Mouse (Mus musculus) embryonic facial prominence, embryonic 10.5 days (tissue): ENCODE data around the gene Lrp10. TPM values are rescaled to one million over a fixed set of nuclear protein-coding genes. Genes with fewer than 3 reads are reported as not detected.

Experiments
- DNase-seq: peaks from one replicate; pipeline ENCODE4 v3.0.0-alpha.2; 2017; ENCODE audit warnings: low spot score
- H3K27ac ChIP-seq: fragments of 300-500 bp; sonication (generic); replicated peaks from 2 replicates; pipeline ENCODE4 v1.5.1; 2016; ENCODE audit warnings: mild to moderate bottlenecking
- H3K27me3 ChIP-seq: fragments of 300-500 bp; sonication (generic); replicated peaks from 2 replicates; pipeline ENCODE4 v1.6.1; 2016; ENCODE audit warnings: low read depth, mild to moderate bottlenecking; ENCODE audit not compliant: poor library complexity, severe bottlenecking
- H3K36me3 ChIP-seq: fragments of 300-500 bp; sonication (generic); replicated peaks from 2 replicates; pipeline ENCODE4 v1.6.1; 2016; ENCODE audit warnings: mild to moderate bottlenecking, moderate library complexity
- H3K4me1 ChIP-seq: fragments of 300-500 bp; sonication (generic); 2 replicates; pipeline ENCODE4 v1.6.1; 2016
- H3K4me3 ChIP-seq: fragments of 300-500 bp; sonication (generic); 2 replicates; pipeline ENCODE4 v1.5.1; 2016; ENCODE audit warnings: mild to moderate bottlenecking, moderate library complexity
- H3K9me3 ChIP-seq: fragments of 300-500 bp; sonication (generic); 2 replicates; pipeline ENCODE4 v1.6.1; 2016; ENCODE audit warnings: mild to moderate bottlenecking
- WGBS: fragments of 180-500 bp; shearing (Covaris S2); methylation state at CpG from one replicate; pipeline ENCODE4 v1.1.7; 2016; 5-methylcytosine and 5-hydroxymethylcytosine counted together
- polyA plus RNA-seq: library from polyadenylated mRNA; unstranded; fragments of >200 nt; fragmentation: Nextera tagmentation; extraction: Ambion mirVana; gene quantifications from 2 replicates; pipeline ENCODE4 v1.2.1, GENCODE M21; 2016

Gene Lrp10
- polyA plus RNA-seq, 1 experiment from 2014 or later = 23.2 TPM

DNA sequence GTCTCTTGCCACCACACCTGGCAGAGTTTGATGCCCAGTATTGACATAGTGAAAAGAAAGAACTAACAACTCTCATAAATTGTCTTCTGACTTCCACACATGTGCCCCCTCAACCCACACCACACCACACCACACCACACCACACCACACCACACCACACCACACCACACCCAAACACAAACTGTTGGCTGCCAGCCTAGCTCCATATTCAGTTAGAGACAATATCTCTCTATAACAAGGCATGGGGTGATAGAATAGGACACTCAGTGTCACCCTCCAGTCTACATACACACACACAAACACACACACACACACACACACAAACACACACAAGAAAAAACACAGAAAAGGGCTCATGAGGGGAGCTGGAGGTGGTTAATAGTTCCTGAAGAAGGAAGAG, 24.4 kb downstream of the Lrp10 start:
- H3K27me3 ChIP-seq = no peaks in the 10 kb centered on the region
- H3K4me1 ChIP-seq = no peaks in the 10 kb centered on the region
- no peaks in the 10 kb centered on the region for H3K36me3 ChIP-seq
- no peak overlapping the region for H3K4me3 ChIP-seq
- no peaks in the 10 kb centered on the region for H3K9me3 ChIP-seq
- no peak for DNase-seq
- H3K27ac ChIP-seq = no peak overlapping the region

DNA sequence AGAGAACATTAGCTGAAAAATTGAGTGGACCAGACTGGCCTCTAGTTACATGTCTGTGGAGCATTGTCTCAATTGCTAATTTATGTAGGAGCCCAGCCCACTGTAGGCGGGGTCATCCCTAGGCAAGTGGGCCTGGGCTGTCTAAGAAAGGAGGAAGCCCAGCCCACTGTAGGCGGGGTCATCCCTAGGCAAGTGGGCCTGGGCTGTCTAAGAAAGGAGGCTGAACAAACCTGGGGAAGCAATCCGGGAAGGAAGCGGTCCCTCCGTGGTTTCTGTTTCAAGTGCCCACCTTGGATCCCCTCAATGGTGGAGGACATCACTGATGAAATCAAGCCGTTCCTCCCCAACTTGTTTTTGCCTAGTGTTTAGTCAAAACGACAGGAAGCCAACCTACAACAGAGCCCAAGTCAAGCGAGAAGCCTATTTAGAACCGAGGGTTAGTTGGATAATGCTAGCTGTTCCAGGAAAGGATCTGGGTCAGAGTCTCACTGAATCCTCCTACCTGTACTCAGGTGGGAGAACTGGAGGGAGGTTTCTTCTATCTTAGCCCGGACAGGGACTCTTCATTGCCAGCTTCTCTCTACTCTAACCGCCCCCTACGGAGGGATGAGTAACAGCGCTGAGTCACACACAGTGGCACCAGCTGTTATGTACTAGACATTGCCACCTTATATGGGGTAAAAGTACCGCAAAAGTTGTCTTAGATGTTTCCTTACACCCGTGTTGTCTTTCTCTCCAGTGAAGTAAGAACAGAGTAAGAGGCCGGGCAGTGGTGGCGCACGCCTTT, 28.6 kb downstream of the Lrp10 start:
- Histone ChIP-seq H3K4me1 (no peaks in the 10 kb centered on the region), H3K27ac (no peak overlapping the region), H3K27me3 (no peaks in the 10 kb centered on the region), H3K9me3 (no peaks in the 10 kb centered on the region), H3K4me3 (no peak overlapping the region), H3K36me3 (no peaks in the 10 kb centered on the region)
- 66% methylated on average over 18 of the region's 18 CpGs for WGBS
- no peak for DNase-seq

DNA sequence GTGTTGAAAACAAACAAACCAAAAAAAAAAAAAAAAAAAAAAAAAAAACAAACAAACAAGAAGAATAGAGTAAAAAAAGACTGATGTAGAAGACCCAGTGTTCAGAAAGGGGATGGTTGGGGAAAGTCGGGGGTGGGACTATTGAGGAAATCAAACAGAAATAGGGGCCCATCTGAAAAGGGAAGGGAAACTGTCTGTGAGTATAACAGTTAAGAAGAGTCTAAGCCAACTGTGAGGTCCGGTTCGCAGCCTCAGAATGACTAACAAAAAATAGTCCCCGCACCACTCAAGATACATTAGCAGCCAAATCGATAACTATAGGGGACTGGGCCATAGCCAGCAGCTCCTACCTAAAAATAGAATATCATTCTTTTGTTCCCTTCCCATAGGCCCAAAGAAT, 29.3 kb downstream of the Lrp10 start:
- Histone ChIP-seq H3K27me3 (no peaks in the 10 kb centered on the region), H3K4me1 (no peaks in the 10 kb centered on the region), H3K27ac (no peak overlapping the region), H3K9me3 (no peaks in the 10 kb centered on the region), H3K36me3 (no peaks in the 10 kb centered on the region), H3K4me3 (no peak overlapping the region)
- 93% methylated on average over 5 of the region's 5 CpGs for WGBS
- DNase-seq = no peak

DNA sequence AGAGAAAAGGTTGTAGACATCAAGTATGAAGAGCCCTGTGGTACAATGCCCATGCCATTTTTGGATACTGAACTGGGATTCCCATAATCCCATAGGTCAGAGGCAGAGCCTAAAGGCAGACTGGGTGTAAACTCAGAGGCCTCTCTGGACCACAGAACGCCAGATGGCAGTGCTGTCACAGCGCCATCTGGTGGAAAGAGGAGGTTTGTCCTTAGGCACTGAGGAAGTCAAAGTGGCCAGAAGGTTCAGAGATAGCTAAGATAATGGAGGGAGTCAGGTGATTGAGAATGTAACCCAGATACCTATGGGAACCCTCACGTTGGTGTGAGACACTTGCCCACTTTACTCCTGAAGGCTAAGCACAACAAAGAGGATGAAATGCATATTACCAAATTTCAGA, 30.3 kb downstream of the Lrp10 start:
- Histone ChIP-seq H3K4me1 (no peaks in the 10 kb centered on the region), H3K36me3 (no peaks in the 10 kb centered on the region), H3K27me3 (no peaks in the 10 kb centered on the region), H3K4me3 (no peak overlapping the region), H3K9me3 (no peaks in the 10 kb centered on the region), H3K27ac (no peak overlapping the region)
- peak; percentile 65 for DNase-seq
- under 1% methylated on average over 3 of the region's 3 CpGs for WGBS

DNA sequence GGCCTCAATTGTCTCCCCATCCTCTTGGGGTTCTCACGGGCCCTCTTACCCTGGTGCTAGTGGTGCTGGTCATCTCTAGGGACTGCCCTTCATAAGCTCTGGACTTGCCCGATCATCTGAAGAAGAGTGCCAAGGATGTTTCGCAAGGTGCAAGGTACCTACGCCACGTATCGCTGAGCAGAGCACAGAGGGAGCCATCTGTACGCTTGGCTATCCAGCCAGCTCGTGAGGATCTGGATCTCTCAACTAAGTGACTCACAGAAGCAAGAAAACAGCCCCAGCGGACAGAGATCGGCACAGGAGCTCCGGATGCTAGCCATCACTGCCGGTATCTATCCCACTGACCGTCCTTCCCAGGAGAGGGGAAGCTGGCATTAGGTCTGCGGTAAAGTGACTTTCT, 32.8 kb downstream of the Lrp10 start:
- DNase-seq = no peak

DNA sequence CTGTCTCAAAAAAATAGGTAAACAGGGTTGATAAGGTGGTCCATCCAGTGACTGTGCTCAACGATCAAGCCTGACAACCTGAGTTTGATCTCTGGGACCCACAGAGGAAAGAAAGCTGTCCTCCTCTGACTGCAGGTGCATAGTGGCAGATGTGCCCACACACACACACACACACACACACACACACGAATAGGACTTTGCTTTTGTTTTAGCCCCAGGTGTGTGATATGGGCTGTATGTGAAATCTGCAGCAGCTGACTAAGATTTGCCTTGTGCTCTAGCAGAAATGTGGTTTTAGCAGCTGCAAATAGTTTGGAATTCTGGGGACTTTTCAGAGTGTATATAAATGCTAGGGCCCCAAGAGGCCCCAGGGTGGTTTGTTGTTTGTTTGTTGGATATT, 35.4 kb downstream of the Lrp10 start:
- 81% methylated on average over 2 of the region's 2 CpGs for WGBS
- no peak for DNase-seq
- no peaks in the 10 kb centered on the region for H3K4me1 ChIP-seq
- H3K27me3 ChIP-seq = no peaks in the 10 kb centered on the region
- peaks cover 6% of the 10 kb centered on the region; the same call in 1 of the 2 replicates for H3K9me3 ChIP-seq
- no peak overlapping the region for H3K4me3 ChIP-seq
- no peaks in the 10 kb centered on the region for H3K36me3 ChIP-seq
- H3K27ac ChIP-seq = no peak overlapping the region

More for the DNA sequence above, 32.8 kb downstream of the Lrp10 start:
- Histone ChIP-seq H3K36me3 (no peaks in the 10 kb centered on the region), H3K4me1 (no peaks in the 10 kb centered on the region), H3K27ac (no peak overlapping the region), H3K9me3 (0 out of 2 replicates have a peak, but pooled peaks cover 5% of the 10 kb centered on the region), H3K27me3 (no peaks in the 10 kb centered on the region), H3K4me3 (no peak overlapping the region)
- 86% methylated on average over 14 of the region's 14 CpGs for WGBS

DNA sequence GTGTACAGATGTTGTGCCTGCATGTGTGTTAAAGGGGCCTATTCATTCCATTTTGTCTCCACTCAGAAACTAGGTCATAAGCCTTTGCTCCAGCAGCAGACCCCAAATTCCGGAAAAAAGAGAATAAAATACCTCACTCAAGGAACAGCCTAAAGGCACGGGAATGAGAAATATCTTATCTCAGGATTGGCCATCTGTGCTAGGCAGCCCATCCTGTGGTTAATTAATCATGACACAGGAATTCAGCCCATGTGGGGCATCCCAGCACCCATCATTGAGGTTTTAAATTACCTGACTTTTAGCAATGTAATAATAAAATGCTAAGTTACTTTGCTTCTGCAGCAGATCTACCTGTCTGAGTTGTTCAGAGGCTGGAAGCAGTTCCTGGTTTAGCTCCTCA, 37.4 kb downstream of the Lrp10 start:
- Histone ChIP-seq H3K36me3 (peaks cover 17% of the 10 kb centered on the region), H3K9me3 (peaks cover 6% of the 10 kb centered on the region; the same call in 1 of the 2 replicates)
- WGBS = 66% methylated on average over 2 of the region's 2 CpGs

DNA sequence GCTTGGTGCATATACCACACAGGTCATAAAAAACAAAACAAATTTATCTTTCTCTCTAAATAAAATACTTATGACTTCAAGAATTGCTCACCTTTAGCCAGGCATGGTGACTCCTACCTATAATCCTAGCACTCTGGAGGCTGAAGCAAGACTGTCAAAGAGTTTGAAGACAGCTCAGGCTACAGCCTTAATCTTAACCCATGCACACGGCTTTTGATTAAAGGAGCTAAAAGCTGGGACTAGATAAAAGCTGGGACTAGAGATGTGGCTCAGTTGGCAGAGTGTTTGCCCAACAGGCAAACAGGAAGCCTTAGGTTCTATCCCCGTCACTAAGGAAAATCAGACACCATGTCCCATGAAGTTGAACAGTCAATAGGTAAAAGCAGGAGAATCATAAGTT, 39.2 kb downstream of the Lrp10 start:
- Histone ChIP-seq H3K27me3 (no peaks in the 10 kb centered on the region), H3K9me3 (peaks cover 6% of the 10 kb centered on the region; the same call in 1 of the 2 replicates), H3K4me1 (no peaks in the 10 kb centered on the region), H3K4me3 (no peak overlapping the region), H3K36me3 (peaks cover 34% of the 10 kb centered on the region), H3K27ac (no peak overlapping the region)
- WGBS = 80% methylated on average over 2 of the region's 2 CpGs
- no peak for DNase-seq

More for the DNA sequence above, 37.4 kb downstream of the Lrp10 start:
- H3K27ac ChIP-seq = no peak overlapping the region
- DNase-seq = no peak
- H3K27me3 ChIP-seq = no peaks in the 10 kb centered on the region
- no peaks in the 10 kb centered on the region for H3K4me1 ChIP-seq
- H3K4me3 ChIP-seq = no peak overlapping the region

DNA sequence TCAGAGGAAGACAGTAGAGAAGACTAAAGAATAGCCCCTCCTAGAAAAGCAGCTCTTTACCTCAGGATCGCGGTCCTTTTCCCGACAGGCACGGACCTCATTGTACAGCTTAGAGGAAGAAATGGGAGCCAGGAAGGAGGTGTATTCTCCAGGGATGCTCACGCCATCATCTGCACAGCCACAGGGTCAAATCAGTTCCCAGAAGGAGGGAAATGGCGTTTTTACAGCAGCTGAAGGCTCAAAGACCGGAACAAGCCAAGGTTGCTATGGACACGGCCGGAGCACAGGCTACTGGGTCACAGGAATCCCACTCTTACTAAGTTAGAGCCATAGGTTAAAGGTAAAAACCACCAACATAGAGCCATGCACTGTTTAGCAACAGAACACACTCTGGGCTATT, 45.8 kb downstream of the Lrp10 start:
- Histone ChIP-seq H3K9me3 (peaks cover 11% of the 10 kb centered on the region), H3K27ac (no peak overlapping the region), H3K4me1 (no peaks in the 10 kb centered on the region), H3K27me3 (no peaks in the 10 kb centered on the region), H3K4me3 (no peak overlapping the region), H3K36me3 (peaks cover 98% of the 10 kb centered on the region)
- DNase-seq = no peak
- WGBS = 93% methylated on average over 9 of the region's 9 CpGs

DNA sequence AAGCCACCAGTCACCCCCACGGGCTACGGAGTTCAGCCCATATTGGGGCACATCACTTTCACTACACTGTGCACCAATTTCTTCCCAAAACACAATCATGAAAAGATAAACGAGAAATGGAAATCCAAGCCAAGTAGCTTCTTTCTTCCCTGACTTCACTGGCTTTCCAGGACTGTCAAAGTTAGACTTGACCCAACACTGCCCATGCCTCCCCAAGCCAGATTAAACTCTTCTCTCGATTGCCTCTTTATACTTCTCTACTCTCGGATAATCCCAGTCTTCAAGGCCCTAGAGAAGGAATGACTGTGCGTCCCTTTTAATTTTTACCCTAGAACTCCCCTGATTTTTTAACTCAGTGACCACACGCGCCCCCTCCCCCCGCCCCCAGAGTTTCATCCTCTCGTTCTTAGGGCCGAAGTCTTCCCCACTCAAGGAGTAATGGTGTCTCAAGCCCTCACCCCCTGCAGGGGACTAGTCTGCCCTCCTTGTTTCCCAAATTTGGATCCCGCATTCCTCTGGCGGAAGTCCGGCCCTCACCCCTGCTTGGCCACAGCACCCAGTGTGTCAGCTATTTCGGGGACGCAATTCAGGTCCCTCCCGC, 52.9 kb downstream of the Lrp10 start:
- 7% methylated on average over 17 of the region's 17 CpGs for WGBS
- H3K4me3 ChIP-seq = peak overlapping the region; percentile 82
- H3K36me3 ChIP-seq = peaks cover 41% of the 10 kb centered on the region
- H3K27ac ChIP-seq = peak overlapping the region; percentile 92
- H3K9me3 ChIP-seq = peaks cover 11% of the 10 kb centered on the region
- H3K27me3 ChIP-seq = no peaks in the 10 kb centered on the region
- no peak for DNase-seq
- H3K4me1 ChIP-seq = peaks cover 21% of the 10 kb centered on the region

Other genes starting within 250 kb of the Lrp10 start
- gene Dad1, start 210.0 kb upstream of the Lrp10 start, polyA plus RNA-seq = 229 and 238 TPM in 2 replicates
- 37.3 and 39.9 TPM in 2 replicates for gene Abhd4, start 209.9 kb upstream of the Lrp10 start, polyA plus RNA-seq
- gene Olfr49, start 179.2 kb upstream of the Lrp10 start, polyA plus RNA-seq = not detected in 2 replicates
- 49.1 and 51.5 TPM in 2 replicates for gene Oxa1l, start 103.3 kb upstream of the Lrp10 start, polyA plus RNA-seq
- gene Slc7a7, start 46.4 kb upstream of the Lrp10 start, polyA plus RNA-seq = 3.6 and 4.2 TPM in 2 replicates
- 201 and 207 TPM in 2 replicates for gene Mrpl52, start 37.2 kb upstream of the Lrp10 start, polyA plus RNA-seq
- gene Mmp14, start 32.5 kb upstream of the Lrp10 start, polyA plus RNA-seq = 62.7 and 69.5 TPM in 2 replicates
- 9.1 and 9.9 TPM in 2 replicates for gene Rem2, start 12.0 kb downstream of the Lrp10 start, polyA plus RNA-seq
- 139 and 149 TPM in 2 replicates for gene Prmt5, start 53.4 kb downstream of the Lrp10 start, polyA plus RNA-seq
- 58.9 and 60.5 TPM in 2 replicates for gene Haus4, start 90.5 kb downstream of the Lrp10 start, polyA plus RNA-seq
- 79.7 and 95.4 TPM in 2 replicates for gene Ajuba, start 113.4 kb downstream of the Lrp10 start, polyA plus RNA-seq
- gene 4931414P19Rik, start 141.9 kb downstream of the Lrp10 start, polyA plus RNA-seq = 9.3 and 12.4 TPM in 2 replicates
- 486 and 490 TPM in 2 replicates for gene Psmb5, start 153.9 kb downstream of the Lrp10 start, polyA plus RNA-seq
- 0.04 and 0.12 TPM in 2 replicates for gene Psmb11, start 157.3 kb downstream of the Lrp10 start, polyA plus RNA-seq
- not detected in 2 replicates for gene Gm17606, start 176.8 kb downstream of the Lrp10 start, polyA plus RNA-seq
- gene Cdh24, start 177.2 kb downstream of the Lrp10 start, polyA plus RNA-seq = 5.3 and 6.0 TPM in 2 replicates
- gene 1700123O20Rik, start 222.1 kb downstream of the Lrp10 start, polyA plus RNA-seq = 115 and 116 TPM in 2 replicates
- 150 and 152 TPM in 2 replicates for gene Acin1, start 222.8 kb downstream of the Lrp10 start, polyA plus RNA-seq
- 0.10 and 0.12 TPM in 2 replicates for gene Gm29776, start 234.7 kb downstream of the Lrp10 start, polyA plus RNA-seq
- gene Cebpe, start 248.0 kb downstream of the Lrp10 start, polyA plus RNA-seq = not detected in 2 replicates